Mouse (Mus musculus) liver, adult 2 months (tissue): ENCODE data around the gene Slc4a10.

Experiments
- CTCF ChIP-seq: fragments of 200-500 bp; IDR thresholded peaks from 2 replicates; pipeline ENCODE4 v1.5.1; 2011; ENCODE audit warnings: low read depth, low read length, control low read depth
- POLR2A ChIP-seq: fragments of 200-500 bp; IDR thresholded peaks from 2 replicates; pipeline ENCODE4 v1.6.1; 2011; ENCODE audit warnings: low read length, control low read depth; ENCODE audit not compliant: insufficient read depth; ENCODE audit errors: extremely low read depth

- TF ChIP-seq CTCF (no peak), POLR2A (no peak)
These were observed 295.5 kb downstream of the Slc4a10 start for GRCm38 (mm10) chr2:62341734-62342128.
